Mouse (Mus musculus) testis, adult 2 months (tissue): Measurements from ENCODE around the gene Slc25a5. TPM values are rescaled to one million over a fixed set of nuclear protein-coding genes. Genes with fewer than 3 reads are reported as not detected.
A peak's percentile ranks its signal among the peaks of the same experiment; 100 is the strongest.

Source experiments
- H3K27ac ChIP-seq: fragments of 200-500 bp; 2 replicates; pipeline ENCODE4 v1.5.1; 2012; ENCODE audit warnings: low read depth, low read length; ENCODE audit not compliant: control insufficient read depth, insufficient read depth
- H3K27me3 ChIP-seq: fragments of 200-500 bp; 2 replicates; pipeline ENCODE4 v1.6.1; 2012; ENCODE audit warnings: mild to moderate bottlenecking, low read length, moderate library complexity; ENCODE audit not compliant: control insufficient read depth, insufficient read depth
- H3K36me3 ChIP-seq: fragments of 200-500 bp; 2 replicates; pipeline ENCODE4 v1.6.1; 2012; ENCODE audit warnings: mild to moderate bottlenecking, low read length; ENCODE audit not compliant: control insufficient read depth, insufficient read depth
- H3K4me1 ChIP-seq: fragments of 200-500 bp; 2 replicates; pipeline ENCODE4 v1.6.1; 2012; ENCODE audit warnings: low read length; ENCODE audit not compliant: control insufficient read depth, insufficient read depth
- H3K4me3 ChIP-seq: fragments of 200-500 bp; 2 replicates; pipeline ENCODE4 v1.5.1; 2012; ENCODE audit warnings: low read depth, mild to moderate bottlenecking, low read length, moderate library complexity, mixed read lengths; ENCODE audit not compliant: control insufficient read depth
- CTCF ChIP-seq: fragments of 200-500 bp; IDR thresholded peaks from 2 replicates; pipeline ENCODE4 v1.5.1; 2012; ENCODE audit warnings: low read depth, mild to moderate bottlenecking, inconsistent platforms, low read length, moderate library complexity; ENCODE audit not compliant: control insufficient read depth, insufficient read depth, insufficient replicate concordance
- POLR2A ChIP-seq: fragments of 200-500 bp; IDR thresholded peaks from 2 replicates; pipeline ENCODE4 v1.6.1; 2012; ENCODE audit warnings: low read depth, mild to moderate bottlenecking, inconsistent platforms, low read length, moderate library complexity; ENCODE audit not compliant: control insufficient read depth
- polyA plus RNA-seq: library from polyadenylated mRNA; depleted of rRNA; stranded (reverse); fragments of >200 nt; gene quantifications from 2 replicates; pipeline ENCODE4 v1.2.3, GENCODE M21; 2012; rRNA removed

Slc25a5 gene
- polyA plus RNA-seq: 62.9 and 65.1 TPM in 2 replicates

DNA sequence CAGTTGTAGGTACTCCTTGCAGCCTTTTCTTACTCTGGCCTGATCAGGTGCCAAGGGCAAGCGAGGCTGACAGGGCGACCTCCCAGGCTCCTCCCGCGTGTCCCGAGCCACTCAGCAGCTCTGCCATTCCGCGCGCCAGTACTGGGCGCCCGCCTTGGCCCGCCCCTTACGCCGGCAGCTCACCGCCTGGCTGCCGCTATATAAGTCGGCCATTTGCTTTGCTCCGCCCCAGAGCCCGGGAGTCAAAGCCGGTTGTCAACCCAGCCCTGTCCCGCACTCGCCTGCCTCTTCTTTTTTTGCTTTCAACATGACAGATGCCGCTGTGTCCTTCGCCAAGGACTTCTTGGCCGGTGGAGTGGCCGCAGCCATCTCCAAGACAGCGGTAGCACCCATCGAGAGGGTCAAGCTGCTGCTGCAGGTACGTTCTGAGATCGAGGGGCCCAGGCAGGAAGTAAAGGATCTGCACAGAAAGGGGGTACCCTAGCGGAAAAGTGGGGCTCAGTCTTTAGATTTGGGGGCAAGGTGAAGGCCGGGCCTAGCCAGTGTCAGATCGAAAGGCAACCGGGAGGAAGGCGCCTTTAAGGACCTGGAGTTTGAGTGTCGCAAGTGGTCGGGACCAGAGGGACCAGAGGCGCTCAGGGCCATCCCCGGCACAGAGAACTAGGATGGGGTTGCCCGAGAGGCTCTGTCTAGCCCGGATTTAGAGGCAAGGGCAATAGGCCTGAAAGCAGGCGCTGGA, at the start of gene Slc25a5:
Gene Slc25a5 (plus strand): TSS at position 228 of the 739 bp plus-strand sequence.
- no peaks in the 10 kb centered on the region for H3K36me3 ChIP-seq
- TF ChIP-seq CTCF: no peak
- TF ChIP-seq POLR2A: peak; percentile 59; the same call in 1 of the 2 replicates
- peaks cover 5% of the 10 kb centered on the region for H3K4me1 ChIP-seq
- H3K4me3 ChIP-seq: peak within 1 kb of the TSS; percentile 91
- no peaks in the 10 kb centered on the region for H3K27me3 ChIP-seq
- peak within 1 kb of the TSS; percentile 87 for H3K27ac ChIP-seq

DNA sequence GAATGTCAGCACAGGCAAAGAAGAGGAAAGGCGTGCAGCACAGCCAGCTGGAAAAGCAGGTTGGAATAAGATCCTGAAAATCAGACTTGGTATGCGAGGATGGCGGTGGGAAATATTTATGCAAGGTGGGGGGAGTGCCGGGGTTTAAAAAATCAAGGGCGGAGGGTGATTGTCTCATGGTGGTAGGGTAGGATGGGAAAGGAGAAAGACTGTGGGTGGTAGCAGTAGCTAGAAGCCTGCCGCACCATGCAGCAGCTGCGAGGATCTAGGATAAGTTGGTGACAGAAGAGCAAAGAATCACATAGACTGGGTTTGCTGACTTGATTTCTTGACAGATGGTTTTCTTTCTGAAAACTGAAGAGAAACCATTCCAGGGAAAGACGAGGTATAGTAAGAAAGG, 48.7 kb upstream of the Slc25a5 start:
- no peaks in the 10 kb centered on the region for H3K27me3 ChIP-seq
- no peak overlapping the region for H3K27ac ChIP-seq
- H3K4me3 ChIP-seq: no peak overlapping the region
- H3K4me1 ChIP-seq: peaks cover 2% of the 10 kb centered on the region; the same call in 1 of the 2 replicates
- H3K36me3 ChIP-seq: no peaks in the 10 kb centered on the region
- TF ChIP-seq CTCF: no peak
- TF ChIP-seq POLR2A: no peak

DNA sequence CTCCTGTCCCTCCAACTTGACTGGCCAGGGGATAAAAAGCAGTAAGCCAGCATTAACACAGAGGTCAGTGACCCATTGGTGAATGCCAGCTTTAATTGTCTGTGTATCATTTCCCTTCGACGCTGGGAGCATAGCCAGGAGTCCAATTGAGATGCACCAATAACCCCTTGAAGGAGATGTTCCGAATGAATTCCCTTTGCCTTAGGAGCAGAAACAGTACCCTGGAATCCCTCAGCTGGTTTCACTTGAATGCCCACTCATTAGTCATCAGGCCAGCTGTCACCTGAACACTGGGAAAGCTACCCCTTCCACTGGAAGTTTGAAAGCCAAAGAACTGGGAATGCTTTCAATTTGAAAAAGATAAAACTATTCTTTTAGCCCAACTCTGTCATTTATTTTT, 46.9 kb upstream of the Slc25a5 start:
- H3K27me3 ChIP-seq: no peaks in the 10 kb centered on the region
- H3K27ac ChIP-seq: no peak overlapping the region
- no peak for TF ChIP-seq POLR2A
- no peak for TF ChIP-seq CTCF
- H3K4me3 ChIP-seq: no peak overlapping the region
- peaks cover under 1% of the 10 kb centered on the region; the same call in 1 of the 2 replicates for H3K4me1 ChIP-seq
- H3K36me3 ChIP-seq: no peaks in the 10 kb centered on the region

DNA sequence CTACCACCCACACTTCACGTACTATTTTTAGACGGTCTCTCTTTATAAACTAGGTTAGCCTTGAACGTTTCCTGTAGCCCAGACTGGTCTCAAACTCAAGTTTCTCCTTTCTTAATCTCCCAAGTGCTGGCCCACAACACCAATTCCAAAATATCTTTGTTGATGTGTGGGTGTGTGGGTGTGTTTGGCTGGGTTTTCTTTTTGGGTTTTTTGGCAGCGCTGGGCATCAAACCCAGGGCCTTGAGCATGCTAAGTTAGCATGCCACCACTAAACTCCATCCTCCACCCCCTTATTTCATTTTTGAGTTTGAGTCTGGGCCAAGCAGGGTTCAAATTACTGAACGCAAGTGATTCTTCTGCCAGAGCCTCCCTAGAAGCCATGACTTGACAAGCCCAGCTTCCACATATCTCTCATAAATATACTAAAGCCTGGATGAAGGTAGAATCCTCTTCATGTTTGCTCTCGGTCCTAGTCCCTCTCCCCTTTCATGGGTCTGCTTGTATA, 46.1 kb upstream of the Slc25a5 start:
- no peaks in the 10 kb centered on the region for H3K27me3 ChIP-seq
- no peak for TF ChIP-seq POLR2A
- TF ChIP-seq CTCF: no peak
- H3K27ac ChIP-seq: no peak overlapping the region
- H3K4me1 ChIP-seq: no peaks in the 10 kb centered on the region; the same call in 1 of the 2 replicates
- no peaks in the 10 kb centered on the region for H3K36me3 ChIP-seq
- no peak overlapping the region for H3K4me3 ChIP-seq

DNA sequence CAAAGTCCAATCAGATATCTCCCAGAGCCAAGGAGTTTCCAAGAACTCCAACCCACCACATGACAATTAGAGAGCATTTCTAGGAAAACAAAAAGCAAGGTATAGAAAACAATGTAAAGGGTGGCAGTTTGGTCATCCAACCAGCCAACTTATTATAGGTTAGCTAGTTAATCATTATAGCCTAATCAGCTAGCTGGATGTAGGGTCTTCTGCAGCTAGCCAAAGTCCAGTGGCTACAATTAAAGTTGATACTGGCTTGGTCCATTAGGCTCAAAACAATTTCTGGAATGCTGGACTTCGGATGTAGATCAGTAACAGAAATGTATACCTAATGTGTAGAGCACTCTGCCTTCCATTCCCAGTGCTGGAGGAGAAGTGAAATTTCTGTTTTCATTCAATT, 44.9 kb upstream of the Slc25a5 start:
- Histone ChIP-seq H3K4me1 (no peaks in the 10 kb centered on the region), H3K4me3 (no peak overlapping the region), H3K36me3 (no peaks in the 10 kb centered on the region), H3K27me3 (no peaks in the 10 kb centered on the region), H3K27ac (no peak overlapping the region)
- TF ChIP-seq CTCF: no peak
- no peak for TF ChIP-seq POLR2A

DNA sequence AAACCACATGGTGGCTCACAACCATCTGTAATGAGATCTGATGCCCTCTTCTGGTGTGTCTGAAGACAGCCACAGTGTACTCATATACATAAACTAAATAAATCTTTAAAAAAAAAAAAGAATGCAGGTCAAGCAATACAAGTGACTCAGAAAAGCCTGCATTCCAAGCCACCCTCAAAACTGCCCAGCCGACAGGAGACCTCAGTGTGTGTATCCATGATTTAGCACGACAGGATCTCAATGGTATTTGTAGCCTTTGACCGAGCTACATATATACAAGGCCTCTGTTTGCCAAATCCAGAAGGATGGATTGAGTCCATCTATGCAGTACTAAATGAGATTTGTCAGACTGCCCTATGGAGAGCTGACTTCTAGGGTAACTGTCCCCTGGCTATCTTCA, 42.9 kb upstream of the Slc25a5 start:
- Histone ChIP-seq H3K4me3 (no peak overlapping the region), H3K27me3 (no peaks in the 10 kb centered on the region), H3K27ac (no peak overlapping the region), H3K4me1 (no peaks in the 10 kb centered on the region), H3K36me3 (no peaks in the 10 kb centered on the region)
- no peak for TF ChIP-seq POLR2A

DNA sequence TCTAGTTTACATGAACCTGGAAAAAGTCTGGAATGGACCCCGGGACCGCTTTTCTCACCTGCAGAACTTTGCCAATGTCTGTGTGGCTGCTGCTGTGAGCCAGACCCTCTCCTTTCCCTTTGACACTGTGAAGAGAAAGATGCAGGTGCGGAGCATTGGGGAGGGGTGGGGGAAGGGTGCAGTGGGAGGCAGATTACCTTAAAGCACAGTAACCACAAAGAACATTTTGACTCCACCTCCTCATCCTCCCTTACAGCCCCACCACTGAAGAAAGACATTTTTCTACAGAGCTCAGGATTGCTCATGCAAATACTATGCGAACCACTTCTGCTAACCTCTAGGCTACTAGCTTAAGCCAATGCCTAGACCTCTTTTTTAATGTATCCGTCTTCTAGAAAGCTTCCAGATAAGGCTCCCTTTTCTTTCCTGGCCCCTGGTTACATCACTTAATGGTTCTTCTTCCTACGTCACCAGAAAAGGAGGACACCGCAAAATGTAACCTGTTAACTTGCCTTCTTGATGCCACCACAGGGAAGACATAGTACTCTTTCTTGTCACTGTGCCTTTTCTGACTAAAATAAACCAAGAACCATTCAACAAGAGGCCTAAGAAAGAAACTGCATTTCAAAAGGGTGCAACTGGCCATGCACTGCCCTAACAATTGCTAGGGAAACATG, 37.5 kb upstream of the Slc25a5 start:
- Histone ChIP-seq H3K27ac (no peak overlapping the region), H3K36me3 (no peaks in the 10 kb centered on the region), H3K27me3 (no peaks in the 10 kb centered on the region), H3K4me1 (no peaks in the 10 kb centered on the region), H3K4me3 (no peak overlapping the region)
- TF ChIP-seq CTCF (no peak), POLR2A (no peak)
